Mouse (Mus musculus) hindbrain, postnatal 0 days (tissue): ENCODE data around the gene Stard5. TPM values are rescaled to one million over a fixed set of nuclear protein-coding genes. Genes with fewer than 3 reads are reported as not detected.

ENCODE experiments used
- ATAC-seq: fragments of 200-750 bp; cut with Nextera tagmentation; 2 replicates; pipeline ENCODE4 v1.8.0; 2017; ENCODE audit warnings: mild to moderate bottlenecking, moderate TSS enrichment, moderate library complexity
- DNase-seq: peaks from one replicate; pipeline ENCODE4 v3.0.0-alpha.2; 2015; ENCODE audit warnings: low spot score
- H3K27ac ChIP-seq: fragments of 300-500 bp; sonication (generic); 2 replicates; pipeline ENCODE4 v1.5.1; 2014; ENCODE audit warnings: mild to moderate bottlenecking
- H3K27me3 ChIP-seq: fragments of 300-500 bp; sonication (generic); 2 replicates; pipeline ENCODE4 v1.6.1; 2014; ENCODE audit warnings: low read length, mixed read lengths; ENCODE audit not compliant: insufficient read depth
- H3K36me3 ChIP-seq: fragments of 300-500 bp; sonication (generic); 2 replicates; pipeline ENCODE4 v1.6.1; 2014; ENCODE audit warnings: low read length, mixed read lengths; ENCODE audit not compliant: insufficient read depth
- H3K4me1 ChIP-seq: fragments of 300-500 bp; sonication (generic); 2 replicates; pipeline ENCODE4 v1.6.1; 2014; ENCODE audit warnings: antibody characterized with exemption, low read length, mixed read lengths; ENCODE audit not compliant: insufficient read depth
- H3K4me2 ChIP-seq: fragments of 300-500 bp; sonication (generic); 2 replicates; pipeline ENCODE4 v1.6.1; 2014; ENCODE audit warnings: low read depth, mild to moderate bottlenecking, low read length, moderate library complexity, mixed read lengths
- H3K4me3 ChIP-seq: fragments of 300-500 bp; sonication (generic); 2 replicates; pipeline ENCODE4 v1.5.1; 2014; ENCODE audit warnings: low read length
- H3K9ac ChIP-seq: fragments of 300-500 bp; sonication (generic); replicated peaks from 2 replicates; pipeline ENCODE4 v1.6.1; 2014; ENCODE audit warnings: mild to moderate bottlenecking, low read length, moderate library complexity, mixed read lengths
- H3K9me3 ChIP-seq: fragments of 300-500 bp; sonication (generic); 2 replicates; pipeline ENCODE4 v1.6.1; 2016; ENCODE audit warnings: low read length, mixed read lengths
- CTCF ChIP-seq: IDR thresholded peaks from 2 replicates; pipeline ENCODE4 v1.5.1; 2016; ENCODE audit warnings: antibody characterized with exemption, control low read depth, low read depth
- WGBS: fragments of 180-500 bp; shearing (Covaris S2); extraction: QIAGEN DNeasy Blood & Tissue Kit; methylation state at CpG from one replicate; pipeline ENCODE4 v1.1.7; 2014; 5-methylcytosine and 5-hydroxymethylcytosine counted together
- polyA plus RNA-seq: library from polyadenylated mRNA; unstranded; fragments of >200 nt; fragmentation: Nextera tagmentation; extraction: Ambion mirVana; gene quantifications from 2 replicates; pipeline ENCODE4 v1.2.1, GENCODE M21; 2015
- total RNA-seq: library from RNA; depleted of rRNA; stranded (reverse); fragments of >200 nt; gene quantifications from 2 replicates; pipeline ENCODE4 v1.2.3, GENCODE M21; 2014; rRNA removed

Gene Stard5
- total RNA-seq: 6.1 and 7.5 TPM in 2 replicates
- polyA plus RNA-seq: 6.6 and 7.8 TPM in 2 replicates

DNA sequence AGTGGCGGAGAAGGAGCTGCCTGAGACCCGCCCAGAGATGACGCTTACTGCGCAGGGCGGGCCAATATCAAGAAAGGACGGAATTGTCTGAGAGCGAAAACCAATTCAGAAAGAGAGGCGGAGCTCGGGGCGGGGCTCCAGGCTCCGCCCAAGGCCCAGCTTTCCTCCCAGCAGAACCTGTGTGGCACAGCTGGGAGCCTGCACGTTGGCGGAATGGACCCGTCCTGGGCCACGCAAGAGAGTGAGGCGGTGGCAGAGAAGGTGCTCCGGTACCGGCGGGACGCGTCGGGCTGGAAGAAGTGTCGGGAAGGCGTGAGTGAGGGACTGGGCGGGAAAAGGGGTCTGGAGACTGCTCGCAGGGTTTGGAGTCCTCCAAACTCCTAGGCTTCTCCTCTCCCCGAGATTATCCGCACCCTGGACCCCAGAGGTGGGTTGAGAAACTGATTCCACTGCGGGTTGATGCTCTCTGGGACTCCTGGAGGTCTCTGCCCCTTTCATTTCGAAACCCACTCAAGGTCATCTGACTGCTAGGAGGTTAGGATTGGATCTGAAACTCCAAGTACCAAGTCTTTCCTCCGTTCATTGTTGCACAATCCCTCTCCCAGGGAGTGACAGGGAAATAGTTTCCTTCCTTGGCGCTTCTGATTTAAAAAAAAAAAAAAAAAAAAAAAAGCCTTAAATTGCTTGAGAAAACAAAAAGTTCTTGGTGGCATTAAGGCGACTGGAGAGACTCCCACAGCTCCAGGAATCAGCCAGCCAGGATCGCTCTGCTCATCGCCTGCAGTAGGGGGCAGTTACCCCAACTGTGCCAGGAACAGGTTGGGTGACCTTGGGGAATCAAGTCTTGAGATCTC lies at the start of gene Stard5:
TSS of gene Stard5 (plus strand) at position 132 of the 854 bp plus-strand sequence.
- ATAC-seq (peak; percentile 97), DNase-seq (peak; percentile 95)
- H3K9ac ChIP-seq: peak within 1 kb of the TSS; percentile 62
- peaks cover 15% of the 10 kb centered on the region; the same call in 1 of the 2 replicates for H3K4me1 ChIP-seq
- no peaks in the 10 kb centered on the region for H3K36me3 ChIP-seq
- H3K4me2 ChIP-seq: peak within 1 kb of the TSS; percentile 85
- no peak; the same call in 1 of the 2 replicates for TF ChIP-seq CTCF
- H3K4me3 ChIP-seq: peak within 1 kb of the TSS; percentile 70
- WGBS: under 1% methylated on average over 32 of the region's 35 CpGs
- no peaks in the 10 kb centered on the region for H3K27me3 ChIP-seq
- H3K27ac ChIP-seq: peak within 1 kb of the TSS; percentile 66; the same call in 1 of the 2 replicates
- no peaks in the 10 kb centered on the region for H3K9me3 ChIP-seq

DNA sequence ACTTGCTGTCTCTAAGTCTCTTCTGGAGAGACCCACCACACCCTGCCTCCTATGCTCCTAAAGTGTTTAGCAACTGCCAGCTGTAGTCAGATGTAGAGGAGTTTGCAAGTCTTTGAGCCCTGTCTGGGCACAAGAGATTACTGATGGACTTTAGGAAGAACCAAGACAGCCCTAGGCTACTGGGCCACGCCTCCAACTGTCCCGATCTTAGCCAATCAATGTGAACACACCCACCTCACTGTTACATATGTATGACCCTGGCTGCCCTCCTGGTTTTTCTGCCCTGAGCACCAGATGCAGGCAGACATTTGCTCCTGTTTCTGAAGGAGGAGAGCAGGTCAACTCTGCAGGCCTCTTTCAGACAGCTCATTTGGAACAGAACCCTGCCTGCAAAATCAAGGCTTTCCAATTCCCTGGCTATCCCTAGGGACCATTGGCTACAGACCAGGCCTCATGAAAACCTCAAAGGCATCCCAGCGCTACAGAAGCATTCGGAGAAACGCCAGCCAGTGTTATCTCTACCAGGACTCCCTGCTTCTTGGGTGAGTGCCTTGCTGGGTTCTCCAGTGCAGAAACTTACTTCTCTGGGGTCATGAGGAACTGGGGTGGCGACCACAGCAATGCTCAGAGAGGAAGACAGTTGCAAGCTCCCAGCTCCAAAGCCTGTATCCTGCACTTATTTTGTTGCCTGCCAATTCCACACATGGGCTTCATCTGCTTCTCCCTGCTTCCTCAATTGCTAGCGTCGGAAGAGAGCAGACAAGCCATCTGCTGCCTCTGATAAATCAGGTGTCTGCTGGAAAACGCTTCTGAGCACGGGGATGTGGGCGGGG lies 46.9 kb upstream of the Stard5 start, which contains the start of gene Tmc3:
TSS of gene Tmc3 (plus strand) at position 289 of the 833 bp plus-strand sequence.
- Histone ChIP-seq H3K9me3 (no peaks in the 10 kb centered on the region), H3K4me2 (0 out of 2 replicates have a peak within 1 kb of the TSS, but pooled peaks have one; percentile 11), H3K36me3 (no peaks in the 10 kb centered on the region), H3K27me3 (no peaks in the 10 kb centered on the region), H3K4me3 (no peak within 1 kb of the TSS), H3K9ac (no peak within 1 kb of the TSS), H3K4me1 (peaks cover 8% of the 10 kb centered on the region; the same call in 1 of the 2 replicates), H3K27ac (peak within 1 kb of the TSS; percentile 41; the same call in 1 of the 2 replicates)
- ATAC-seq (peak; percentile 65), DNase-seq (peak; percentile 67)
- TF ChIP-seq CTCF: no peak
- 31% methylated on average over 11 of the region's 11 CpGs for WGBS

DNA sequence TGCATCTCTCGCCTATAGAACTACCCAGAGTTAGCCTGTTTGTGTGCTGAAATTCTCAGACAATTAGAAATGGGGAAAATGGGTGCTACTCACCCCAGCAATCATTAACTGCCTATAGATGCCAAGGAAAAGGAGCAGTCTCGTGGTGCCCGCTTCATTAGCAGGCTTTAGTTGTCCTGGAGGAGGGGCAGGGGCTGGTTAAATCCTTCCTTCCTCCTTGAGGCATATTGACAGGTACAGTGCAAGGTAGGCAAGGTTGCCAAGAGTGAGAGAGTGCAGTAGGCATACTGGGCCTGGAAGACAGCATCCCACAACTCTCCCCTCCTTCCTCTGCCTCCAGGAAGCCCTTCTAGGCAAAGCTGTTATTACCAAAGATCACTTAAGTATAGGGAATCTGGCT lies 37.7 kb upstream of the Stard5 start:
- TF ChIP-seq CTCF: no peak

GRCm38 (mm10) chr7:83597063-83597462 lies 34.7 kb upstream of the Stard5 start:
- H3K4me3 ChIP-seq: no peak overlapping the region
- 94% methylated on average over 3 of the region's 3 CpGs for WGBS
- TF ChIP-seq CTCF: no peak
- no peaks in the 10 kb centered on the region for H3K4me1 ChIP-seq
- H3K4me2 ChIP-seq: no peak overlapping the region
- no peak overlapping the region for H3K9ac ChIP-seq
- no peaks in the 10 kb centered on the region for H3K27me3 ChIP-seq
- no peaks in the 10 kb centered on the region for H3K36me3 ChIP-seq
- ATAC-seq (no peak), DNase-seq (no peak)
- H3K27ac ChIP-seq: no peak overlapping the region
- H3K9me3 ChIP-seq: no peaks in the 10 kb centered on the region

More for the DNA sequence above, 37.7 kb upstream of the Stard5 start:
- 80% methylated on average over 3 of the region's 3 CpGs for WGBS
- H3K4me2 ChIP-seq: no peak overlapping the region
- H3K36me3 ChIP-seq: no peaks in the 10 kb centered on the region
- H3K9ac ChIP-seq: no peak overlapping the region
- DNase-seq (no peak), ATAC-seq (no peak)
- no peak overlapping the region for H3K27ac ChIP-seq
- no peaks in the 10 kb centered on the region for H3K9me3 ChIP-seq
- H3K27me3 ChIP-seq: no peaks in the 10 kb centered on the region
- H3K4me1 ChIP-seq: no peaks in the 10 kb centered on the region
- no peak overlapping the region for H3K4me3 ChIP-seq

- 91% methylated on average over 13 of the region's 13 CpGs for WGBS
- no peaks in the 10 kb centered on the region for H3K27me3 ChIP-seq
- H3K9ac ChIP-seq: no peak overlapping the region
- DNase-seq: no peak
- no peak overlapping the region for H3K4me2 ChIP-seq
- no peak for TF ChIP-seq CTCF
- no peaks in the 10 kb centered on the region for H3K9me3 ChIP-seq
- H3K36me3 ChIP-seq: no peaks in the 10 kb centered on the region
- ATAC-seq: no peak
- no peak overlapping the region for H3K4me3 ChIP-seq
- no peak overlapping the region for H3K27ac ChIP-seq
- no peaks in the 10 kb centered on the region for H3K4me1 ChIP-seq
These were observed 32.5 kb upstream of the Stard5 start for GRCm38 (mm10) chr7:83598997-83599912.

DNA sequence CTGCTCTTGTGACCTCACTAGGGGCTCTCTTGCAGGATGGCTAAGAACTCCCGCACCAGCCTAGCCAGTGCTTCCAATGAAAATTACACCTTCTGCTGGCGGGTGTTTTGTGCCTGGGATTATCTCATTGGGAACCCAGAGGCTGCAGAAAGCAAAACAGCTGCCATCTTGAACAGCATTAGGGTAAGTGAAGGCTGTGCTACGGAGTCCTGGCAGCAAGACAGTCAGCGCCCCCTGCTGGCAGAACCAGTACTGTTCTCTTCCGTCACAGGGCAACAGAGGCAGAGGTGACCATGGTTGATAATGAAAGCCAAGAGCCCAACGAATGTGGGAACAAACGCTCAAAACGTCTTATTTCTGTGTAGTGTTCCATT lies 31.9 kb upstream of the Stard5 start:
- Histone ChIP-seq H3K9me3 (no peaks in the 10 kb centered on the region), H3K27me3 (no peaks in the 10 kb centered on the region), H3K4me3 (no peak overlapping the region), H3K4me1 (no peaks in the 10 kb centered on the region), H3K36me3 (no peaks in the 10 kb centered on the region), H3K9ac (no peak overlapping the region), H3K4me2 (no peak overlapping the region), H3K27ac (no peak overlapping the region)
- DNase-seq (peak; percentile 15), ATAC-seq (no peak)
- WGBS: 60% methylated on average over 8 of the region's 8 CpGs
- peak; percentile 61 for TF ChIP-seq CTCF
